Mouse (Mus musculus): ENCODE measurements around the gene Trmt112. TPM values are rescaled to one million over a fixed set of nuclear protein-coding genes. Genes with fewer than 3 reads are reported as not detected.
"Not testable (repeated sequence)": the region's sequence is repeated elsewhere in the genome, so short reads cannot be mapped to it uniquely, and the experiment has no call there.

Trmt112 gene
- polyA plus RNA-seq, 1 experiment from 2014 or later, result 95.3 TPM

GRCm38 (mm10) chr19:6876799-6877198, 32.7 kb upstream of the Trmt112 start:
- Histone ChIP-seq H3K27ac (ENCODE audit: low read length) (no peak overlapping the region), H3K27me3 (ENCODE audit: control insufficient read depth, insufficient read depth, low read depth, low read length) (no peaks in the 10 kb centered on the region), H3K4me3 (ENCODE audit: low read depth, low read length) (no peak overlapping the region), H3K9ac (ENCODE audit: low read depth, low read length) (no peak overlapping the region), H3K9me3 (replicated peaks; ENCODE audit: control insufficient read depth, low read length, poor library complexity, severe bottlenecking) (peaks cover 9% of the 10 kb centered on the region; the same call in 1 of the 2 replicates), H3K4me1 (ENCODE audit: control insufficient read depth, insufficient read depth, low read length) (no peaks in the 10 kb centered on the region), H3K4me2 (ENCODE audit: low read length) (no peak overlapping the region), H3K36me3 (ENCODE audit: control insufficient read depth, insufficient read depth, low read length) (no peaks in the 10 kb centered on the region)
- ATAC-seq, result no peak

- WGBS, result 86% methylated on average over 4 of the region's 4 CpGs
Observed at GRCm38 (mm10) chr19:6877965-6878364, 31.5 kb upstream of the Trmt112 start.

GRCm38 (mm10) chr19:6892512-6892911, 17.0 kb upstream of the Trmt112 start:
- Histone ChIP-seq H3K4me2 (ENCODE audit: low read length) (no peak overlapping the region), H3K9me3 (replicated peaks; ENCODE audit: control insufficient read depth, low read length, poor library complexity, severe bottlenecking) (peaks cover 3% of the 10 kb centered on the region; the same call in 1 of the 2 replicates), H3K27me3 (ENCODE audit: control insufficient read depth, insufficient read depth, low read depth, low read length) (no peaks in the 10 kb centered on the region), H3K9ac (ENCODE audit: low read depth, low read length) (no peak overlapping the region), H3K36me3 (ENCODE audit: control insufficient read depth, insufficient read depth, low read length) (no peaks in the 10 kb centered on the region), H3K27ac (ENCODE audit: low read length) (no peak overlapping the region), H3K4me1 (ENCODE audit: control insufficient read depth, insufficient read depth, low read length) (no peaks in the 10 kb centered on the region), H3K4me3 (ENCODE audit: low read depth, low read length) (no peak overlapping the region)
- no peak for ATAC-seq
- 70% methylated on average over 4 of the region's 4 CpGs for WGBS

More at GRCm38 (mm10) chr19:6877965-6878364, 31.5 kb upstream of the Trmt112 start:
- Histone ChIP-seq H3K4me2 (ENCODE audit: low read length) (no peak overlapping the region), H3K27ac (ENCODE audit: low read length) (no peak overlapping the region), H3K27me3 (ENCODE audit: control insufficient read depth, insufficient read depth, low read depth, low read length) (no peaks in the 10 kb centered on the region), H3K9ac (ENCODE audit: low read depth, low read length) (no peak overlapping the region), H3K9me3 (replicated peaks; ENCODE audit: control insufficient read depth, low read length, poor library complexity, severe bottlenecking) (peaks cover 9% of the 10 kb centered on the region; the same call in 1 of the 2 replicates), H3K4me3 (ENCODE audit: low read depth, low read length) (no peak overlapping the region), H3K4me1 (ENCODE audit: control insufficient read depth, insufficient read depth, low read length) (no peaks in the 10 kb centered on the region), H3K36me3 (ENCODE audit: control insufficient read depth, insufficient read depth, low read length) (no peaks in the 10 kb centered on the region)
- ATAC-seq, result no peak

- Histone ChIP-seq H3K9me3 (replicated peaks; ENCODE audit: control insufficient read depth, low read length, poor library complexity, severe bottlenecking) (peaks cover 3% of the 10 kb centered on the region; the same call in 1 of the 2 replicates), H3K4me3 (ENCODE audit: low read depth, low read length) (no peak overlapping the region), H3K27ac (ENCODE audit: low read length) (no peak overlapping the region), H3K27me3 (ENCODE audit: control insufficient read depth, insufficient read depth, low read depth, low read length) (no peaks in the 10 kb centered on the region), H3K4me2 (ENCODE audit: low read length) (no peak overlapping the region), H3K36me3 (ENCODE audit: control insufficient read depth, insufficient read depth, low read length) (no peaks in the 10 kb centered on the region), H3K9ac (ENCODE audit: low read depth, low read length) (no peak overlapping the region), H3K4me1 (ENCODE audit: control insufficient read depth, insufficient read depth, low read length) (no peaks in the 10 kb centered on the region)
- WGBS, result 95% methylated on average over 14 of the region's 14 CpGs
- no peak for ATAC-seq
Observed at GRCm38 (mm10) chr19:6893731-6894451, 15.6 kb upstream of the Trmt112 start.

GRCm38 (mm10) chr19:6895608-6896305, 13.7 kb upstream of the Trmt112 start:
- not testable (repeated sequence) for H3K4me3 ChIP-seq (ENCODE audit: low read depth, low read length); ATAC-seq; H3K27ac ChIP-seq (ENCODE audit: low read length); H3K9me3 ChIP-seq (replicated peaks; ENCODE audit: control insufficient read depth, low read length, poor library complexity, severe bottlenecking); H3K9ac ChIP-seq (ENCODE audit: low read depth, low read length); H3K4me2 ChIP-seq (ENCODE audit: low read length); H3K27me3 ChIP-seq (ENCODE audit: control insufficient read depth, insufficient read depth, low read depth, low read length); H3K4me1 ChIP-seq (ENCODE audit: control insufficient read depth, insufficient read depth, low read length); H3K36me3 ChIP-seq (ENCODE audit: control insufficient read depth, insufficient read depth, low read length)
- WGBS, result 93% methylated on average over 18 of the region's 18 CpGs

- WGBS, result 83% methylated on average over 4 of the region's 4 CpGs
- H3K9ac ChIP-seq (ENCODE audit: low read depth, low read length), result no peak overlapping the region
- H3K27me3 ChIP-seq (ENCODE audit: control insufficient read depth, insufficient read depth, low read depth, low read length), result no peaks in the 10 kb centered on the region
- H3K4me3 ChIP-seq (ENCODE audit: low read depth, low read length), result no peak overlapping the region
- no peaks in the 10 kb centered on the region for H3K36me3 ChIP-seq (ENCODE audit: control insufficient read depth, insufficient read depth, low read length)
- no peak for ATAC-seq
- no peaks in the 10 kb centered on the region for H3K4me1 ChIP-seq (ENCODE audit: control insufficient read depth, insufficient read depth, low read length)
- no peak overlapping the region for H3K27ac ChIP-seq (ENCODE audit: low read length)
- H3K4me2 ChIP-seq (ENCODE audit: low read length), result no peak overlapping the region
- peaks cover 3% of the 10 kb centered on the region; the same call in 1 of the 2 replicates for H3K9me3 ChIP-seq (replicated peaks; ENCODE audit: control insufficient read depth, low read length, poor library complexity, severe bottlenecking)
Observed at GRCm38 (mm10) chr19:6899641-6900040, 9.9 kb upstream of the Trmt112 start.

- no peak for ATAC-seq
- Histone ChIP-seq H3K4me2 (ENCODE audit: low read length) (no peak overlapping the region), H3K9me3 (replicated peaks; ENCODE audit: control insufficient read depth, low read length, poor library complexity, severe bottlenecking) (no peaks in the 10 kb centered on the region), H3K27me3 (ENCODE audit: control insufficient read depth, insufficient read depth, low read depth, low read length) (no peaks in the 10 kb centered on the region), H3K9ac (ENCODE audit: low read depth, low read length) (no peak overlapping the region), H3K4me3 (ENCODE audit: low read depth, low read length) (no peak overlapping the region), H3K4me1 (ENCODE audit: control insufficient read depth, insufficient read depth, low read length) (peaks cover 5% of the 10 kb centered on the region), H3K36me3 (ENCODE audit: control insufficient read depth, insufficient read depth, low read length) (peaks cover 18% of the 10 kb centered on the region), H3K27ac (ENCODE audit: low read length) (no peak overlapping the region)
- WGBS, result 93% methylated on average over 1 of the region's 1 CpGs
Observed at GRCm38 (mm10) chr19:6903031-6903430, 6.5 kb upstream of the Trmt112 start.

GRCm38 (mm10) chr19:6904846-6905245, 4.7 kb upstream of the Trmt112 start:
- no peak for ATAC-seq
- H3K9ac ChIP-seq (ENCODE audit: low read depth, low read length), result no peak overlapping the region
- no peak overlapping the region for H3K4me3 ChIP-seq (ENCODE audit: low read depth, low read length)
- 87% methylated on average over 2 of the region's 2 CpGs for WGBS
- H3K4me1 ChIP-seq (ENCODE audit: control insufficient read depth, insufficient read depth, low read length), result peaks cover 15% of the 10 kb centered on the region
- H3K36me3 ChIP-seq (ENCODE audit: control insufficient read depth, insufficient read depth, low read length), result peaks cover 18% of the 10 kb centered on the region
- no peaks in the 10 kb centered on the region for H3K27me3 ChIP-seq (ENCODE audit: control insufficient read depth, insufficient read depth, low read depth, low read length)
- no peak overlapping the region for H3K27ac ChIP-seq (ENCODE audit: low read length)
- no peaks in the 10 kb centered on the region for H3K9me3 ChIP-seq (replicated peaks; ENCODE audit: control insufficient read depth, low read length, poor library complexity, severe bottlenecking)
- H3K4me2 ChIP-seq (ENCODE audit: low read length), result no peak overlapping the region

GRCm38 (mm10) chr19:6905498-6906159, 3.9 kb upstream of the Trmt112 start:
- Histone ChIP-seq H3K4me3 (ENCODE audit: low read depth, low read length) (no peak overlapping the region), H3K27ac (ENCODE audit: low read length) (no peak overlapping the region), H3K27me3 (ENCODE audit: control insufficient read depth, insufficient read depth, low read depth, low read length) (no peaks in the 10 kb centered on the region), H3K4me2 (ENCODE audit: low read length) (no peak overlapping the region), H3K36me3 (ENCODE audit: control insufficient read depth, insufficient read depth, low read length) (peaks cover 18% of the 10 kb centered on the region), H3K9ac (ENCODE audit: low read depth, low read length) (no peak overlapping the region), H3K9me3 (replicated peaks; ENCODE audit: control insufficient read depth, low read length, poor library complexity, severe bottlenecking) (no peaks in the 10 kb centered on the region), H3K4me1 (ENCODE audit: control insufficient read depth, insufficient read depth, low read length) (peaks cover 15% of the 10 kb centered on the region)
- WGBS, result 95% methylated on average over 11 of the region's 11 CpGs
- no peak for ATAC-seq
